Mouse (Mus musculus): ENCODE results near the gene Gng7.

Gng7 gene

DNA sequence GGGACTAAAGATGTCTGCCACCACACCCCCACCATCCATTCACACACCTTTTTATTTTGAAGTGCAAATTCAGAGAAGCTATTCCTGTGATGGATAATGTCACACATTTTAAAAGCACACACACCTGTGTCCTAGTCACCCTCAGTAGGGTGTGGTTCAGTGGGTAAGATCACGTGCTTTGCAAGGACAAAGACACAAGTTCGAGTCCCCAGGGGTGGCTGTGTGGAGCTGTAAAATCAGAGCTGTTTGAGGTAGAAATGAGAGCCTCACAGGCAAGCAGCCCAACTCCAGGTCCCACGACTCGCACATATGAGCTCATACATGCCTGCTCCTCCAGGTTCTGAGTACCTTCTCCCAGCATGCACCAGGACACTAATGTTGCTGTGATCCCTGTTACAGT, 46.6 kb downstream of the Gng7 start:
- no peak for DNase-seq (ENCODE audit: low read depth, low spot score)

DNA sequence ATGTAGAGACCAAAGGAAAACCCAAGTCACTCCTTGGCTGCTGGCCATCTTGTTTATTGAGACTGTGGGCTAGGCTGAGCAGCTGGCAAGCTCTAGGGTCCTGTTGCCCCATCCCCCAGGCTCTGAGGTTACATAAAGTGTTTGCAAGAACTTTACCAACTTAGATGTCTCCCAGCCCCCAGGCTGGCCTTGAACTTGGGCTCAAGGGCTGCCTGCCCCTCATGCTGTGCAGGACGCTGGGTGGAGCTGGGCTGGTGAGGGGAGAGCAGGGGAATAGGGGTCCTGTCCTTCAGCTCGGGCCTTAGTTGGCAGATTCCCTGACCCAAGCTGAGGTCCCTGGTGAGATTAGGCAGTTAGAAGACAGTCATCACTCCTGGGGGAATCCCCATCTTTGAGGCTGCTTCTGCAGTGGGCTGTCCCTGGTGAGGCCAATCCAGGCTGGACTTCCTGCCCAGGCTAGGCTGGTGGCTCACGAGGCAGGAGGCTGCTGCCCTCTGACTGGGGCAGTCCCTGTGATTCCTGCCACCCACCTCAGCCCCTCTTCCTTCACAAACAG, 47.6 kb downstream of the Gng7 start:
- DNase-seq (ENCODE audit: low read depth, low spot score) = no peak

DNA sequence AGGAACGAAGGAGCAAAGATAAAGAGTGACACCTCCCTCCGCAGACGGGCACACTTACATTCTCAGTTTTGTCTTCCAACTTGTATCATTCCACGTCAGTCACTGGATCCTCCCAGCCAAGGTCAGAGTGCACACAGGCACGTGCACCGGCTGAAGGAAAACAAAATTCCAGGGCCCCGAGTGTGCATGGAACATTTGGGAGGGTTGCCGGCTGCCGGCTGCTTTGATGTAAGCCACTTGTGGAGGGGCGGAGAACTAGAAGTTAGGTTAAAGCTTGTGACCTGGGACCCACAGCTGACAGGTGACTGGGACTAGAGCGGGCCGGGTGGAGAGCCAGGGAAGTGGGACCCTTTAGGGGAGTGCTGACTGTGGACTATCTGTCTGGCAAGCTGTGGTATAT, 48.4 kb downstream of the Gng7 start:
- no peak for DNase-seq (ENCODE audit: low read depth, low spot score)

DNA sequence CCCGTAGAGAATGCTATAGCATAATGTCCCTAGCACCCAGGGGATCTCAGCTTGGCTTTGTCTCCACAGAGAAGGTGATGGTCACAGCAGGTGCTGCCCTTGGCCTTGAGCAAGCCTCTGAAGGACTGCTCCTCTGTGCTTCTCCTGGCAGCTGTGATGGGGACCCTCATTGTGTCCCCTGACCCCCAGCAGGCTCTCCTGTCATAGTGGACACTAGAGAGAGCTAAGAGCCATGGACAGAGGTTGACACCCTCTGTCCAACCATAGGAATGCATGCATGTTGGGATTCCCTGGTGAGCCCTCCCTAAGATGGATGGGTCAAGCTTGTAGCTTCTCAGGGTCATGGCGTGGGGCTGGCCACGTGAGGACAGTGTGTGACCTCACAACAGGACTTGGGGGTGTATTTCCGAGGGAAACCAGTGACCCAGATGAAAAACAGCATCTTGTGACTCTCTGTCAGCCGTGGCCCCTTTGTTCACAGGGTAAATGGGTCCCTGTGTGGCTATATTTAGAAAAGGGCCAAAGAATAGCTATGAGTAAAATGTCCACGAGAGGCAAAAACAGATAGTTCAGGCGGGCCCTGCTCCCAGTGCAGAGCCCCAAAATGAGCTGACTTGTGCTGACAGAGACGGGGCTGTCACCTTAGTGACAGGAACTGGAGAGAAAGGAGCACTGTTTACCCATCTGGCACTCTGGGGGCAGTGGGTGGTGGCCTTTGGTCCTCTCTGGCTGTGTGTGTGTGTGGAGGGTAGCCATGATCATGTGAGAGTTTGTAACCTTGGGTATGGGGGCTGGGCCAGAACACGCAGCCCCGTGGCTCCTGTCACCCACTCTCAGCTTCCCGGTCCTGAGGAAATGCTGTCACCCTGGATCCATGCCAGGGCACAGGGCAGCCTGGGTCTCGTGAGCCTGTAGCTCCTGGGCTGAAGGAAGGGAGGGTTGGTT, 51.4 kb downstream of the Gng7 start:
- no peak for DNase-seq (ENCODE audit: low read depth, low spot score)

DNA sequence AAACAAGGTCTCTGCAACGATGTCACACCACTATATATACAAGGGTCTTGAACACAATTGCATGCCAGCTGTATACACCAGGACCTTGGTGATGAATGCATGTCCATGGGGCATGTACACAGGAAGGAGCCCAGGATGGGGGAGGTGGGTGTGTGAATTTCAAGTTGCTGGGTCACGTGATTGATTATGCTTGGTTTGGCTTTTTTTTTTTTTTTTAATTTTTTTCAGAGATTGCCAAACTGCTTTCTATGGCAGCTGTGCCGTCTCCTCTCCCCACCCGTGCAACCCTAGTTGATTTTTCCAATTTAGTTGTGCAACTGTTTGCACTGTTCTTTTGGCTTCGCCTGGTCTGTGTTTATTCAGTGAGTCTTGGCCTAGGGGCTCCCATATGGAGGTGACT, 52.2 kb downstream of the Gng7 start:
- DNase-seq (ENCODE audit: low read depth, low spot score) = no peak

DNA sequence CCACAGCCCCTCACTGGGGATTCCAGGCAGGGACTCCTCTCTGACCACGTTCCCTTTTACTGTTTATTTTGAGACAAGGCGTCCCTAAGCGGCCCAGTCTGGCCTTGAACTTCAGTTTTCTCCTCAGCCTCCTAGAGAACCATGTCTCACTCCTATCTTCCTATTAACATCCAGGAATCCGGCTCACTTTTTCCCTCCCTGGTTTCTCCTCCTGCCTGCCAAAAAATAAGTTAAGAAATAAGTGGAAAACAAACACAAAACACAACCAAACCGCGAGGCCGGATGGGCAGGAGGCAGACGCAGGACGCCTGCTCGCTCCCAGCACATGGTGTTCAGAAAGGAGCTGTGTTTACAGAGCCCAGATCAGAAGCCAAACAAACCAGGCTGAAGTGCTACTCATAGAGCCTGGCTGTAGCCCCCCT, 52.7 kb downstream of the Gng7 start:
- no peak for DNase-seq (ENCODE audit: low read depth, low spot score)

DNA sequence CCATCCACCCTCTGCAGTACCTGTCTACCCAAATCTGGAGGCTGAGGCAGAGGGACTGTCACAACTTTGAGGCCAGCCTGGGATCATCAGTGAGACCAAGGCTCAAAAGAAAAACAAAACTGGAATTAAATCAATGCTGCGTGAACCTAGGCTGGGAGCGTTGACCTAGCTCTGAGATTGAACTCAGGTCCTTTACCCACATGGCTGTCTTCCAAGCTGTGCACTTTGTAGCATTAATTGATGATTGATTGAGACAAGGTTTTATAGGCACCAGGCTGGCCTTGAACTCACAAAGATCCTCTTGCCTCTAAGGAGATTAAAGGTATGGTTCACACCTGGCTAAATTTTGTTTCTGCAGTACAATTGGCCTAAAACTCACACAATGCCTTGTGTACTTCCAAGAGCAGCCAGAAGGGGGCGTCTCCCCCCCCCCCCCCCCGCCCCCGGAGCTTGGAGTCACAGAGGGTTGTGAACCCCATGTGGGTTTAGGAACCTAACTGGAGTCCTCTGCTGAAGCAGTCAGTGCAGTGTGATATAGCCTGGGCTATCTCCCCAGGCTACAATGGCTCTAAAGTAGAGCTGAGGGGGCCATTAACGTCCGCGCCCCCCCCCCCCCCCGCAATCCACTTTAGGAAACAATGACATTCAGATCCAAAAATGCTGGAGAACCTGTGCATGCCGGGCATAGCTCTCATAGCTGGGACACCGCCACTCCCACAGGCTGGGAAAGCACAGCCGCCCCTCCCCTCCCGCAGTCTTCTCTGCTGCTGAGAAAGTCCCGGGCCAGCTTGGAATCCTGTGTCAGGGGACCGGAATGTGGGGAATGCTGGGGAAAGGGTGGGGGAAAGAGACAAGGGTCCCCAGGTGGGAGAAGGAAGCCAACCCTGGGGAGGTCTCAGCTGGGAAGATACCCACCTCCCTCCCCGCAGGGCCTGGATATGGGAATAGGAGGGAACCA, 53.9 kb downstream of the Gng7 start:
- no peak for DNase-seq (ENCODE audit: low read depth, low spot score)

DNA sequence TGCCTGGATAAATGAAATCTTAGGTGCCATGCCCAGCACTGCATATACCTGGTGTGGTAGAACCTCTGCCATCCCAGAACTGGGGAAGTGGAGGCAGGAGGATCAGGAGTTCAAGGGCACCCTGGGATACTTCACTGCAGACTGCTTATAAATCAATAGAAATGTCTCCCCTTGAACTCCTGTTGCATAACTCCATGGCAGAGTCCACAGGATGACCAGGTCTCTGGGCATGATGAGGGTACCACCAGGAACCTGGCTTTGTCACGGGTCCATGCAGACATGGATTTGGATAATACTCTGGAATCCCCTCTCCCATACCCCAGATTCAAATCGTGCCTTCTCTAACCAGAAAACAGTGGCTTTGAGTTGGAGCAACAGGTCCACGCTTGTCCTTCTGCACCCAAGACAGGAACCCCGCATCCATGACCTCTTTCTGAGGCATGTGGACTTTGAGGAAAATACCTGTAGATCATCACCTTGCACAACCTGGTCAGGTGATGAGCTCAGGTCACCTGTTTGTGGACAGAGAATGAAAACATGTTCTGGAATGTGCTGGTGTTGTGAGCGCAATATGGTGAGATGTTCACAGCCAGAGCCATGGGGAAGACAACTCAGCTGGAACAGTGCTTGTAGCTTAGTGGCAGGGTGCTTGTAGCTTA, 55.6 kb downstream of the Gng7 start:
- no peak for DNase-seq (ENCODE audit: low read depth, low spot score)

DNA sequence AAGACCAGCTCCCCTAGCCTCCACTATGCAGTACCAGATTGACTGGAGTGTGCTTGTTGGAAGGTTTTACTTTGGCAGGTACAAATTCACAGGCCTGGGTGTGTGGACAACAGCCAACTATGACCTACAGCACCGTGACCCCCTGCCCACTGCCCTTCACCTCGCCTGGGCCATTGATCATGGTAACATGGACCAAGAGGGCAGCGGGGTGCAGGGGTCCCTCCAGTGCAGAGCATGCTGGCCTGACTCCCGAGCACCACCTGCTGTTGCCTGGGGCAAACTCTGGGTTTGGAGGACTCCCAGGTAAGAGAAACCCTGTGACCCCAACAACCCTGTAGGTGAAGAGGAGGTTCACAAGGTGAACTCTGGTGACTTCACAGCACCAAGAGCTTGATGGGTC, 57.0 kb downstream of the Gng7 start:
- DNase-seq (ENCODE audit: low read depth, low spot score) = no peak

DNA sequence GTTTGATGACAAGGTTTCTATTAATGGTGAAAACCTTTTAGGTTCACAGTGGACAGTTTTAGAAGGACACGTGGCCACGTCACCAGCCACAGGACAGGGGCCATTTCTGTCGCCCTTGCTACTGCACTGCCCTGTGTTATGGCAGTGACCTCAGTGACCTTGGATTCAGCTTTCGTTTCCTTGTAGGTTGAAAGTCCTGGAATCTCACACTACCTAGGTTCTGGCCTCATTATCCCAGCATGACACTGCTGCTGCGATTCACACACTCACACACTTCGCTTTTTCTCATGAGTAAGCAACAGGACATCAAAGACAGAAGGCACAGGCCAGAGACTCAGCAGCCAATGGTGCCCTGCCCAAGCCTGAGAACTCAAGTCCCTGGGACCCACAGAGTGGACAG, 57.8 kb downstream of the Gng7 start:
- DNase-seq (ENCODE audit: low read depth, low spot score) = no peak

DNA sequence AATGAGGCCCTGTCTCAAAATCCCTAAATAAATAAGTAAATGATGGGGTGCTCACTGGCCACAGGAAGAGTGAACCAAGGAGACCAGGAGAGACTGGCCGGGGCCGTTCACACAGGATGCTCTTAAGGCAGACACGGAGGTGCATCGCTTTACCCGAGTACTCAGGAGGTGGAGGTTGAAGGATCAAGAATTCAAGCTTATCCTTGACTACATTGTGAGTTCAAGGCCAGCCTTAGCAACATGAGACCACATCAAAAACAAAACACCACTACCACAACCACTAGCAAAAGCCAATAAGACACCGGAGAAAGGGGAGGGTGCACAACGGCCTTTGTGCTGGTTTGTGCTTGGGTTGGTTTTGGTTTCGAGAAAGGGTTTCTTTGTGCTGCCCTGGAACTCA, 58.4 kb downstream of the Gng7 start:
- DNase-seq (ENCODE audit: low read depth, low spot score) = no peak

DNA sequence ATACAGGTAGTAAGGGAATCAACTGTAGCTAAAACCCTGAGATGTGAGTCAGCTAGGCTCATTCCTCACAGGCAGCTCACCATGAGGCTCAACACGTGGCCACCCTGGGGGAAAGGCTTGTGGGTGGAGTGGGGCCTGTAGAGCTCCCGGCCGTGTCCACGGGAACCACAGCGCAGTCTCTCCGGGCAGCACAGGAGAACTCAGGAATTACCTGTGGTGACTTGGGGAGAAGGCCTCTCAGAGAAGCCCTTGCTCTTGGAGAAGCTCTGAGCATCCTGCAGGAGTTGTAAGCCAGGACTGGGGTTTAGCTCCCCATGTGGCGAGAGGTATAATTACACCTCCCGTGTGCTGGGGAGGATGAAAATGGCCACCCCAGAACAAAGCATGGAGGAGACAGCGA, 59.2 kb downstream of the Gng7 start:
- peak; percentile 63 for DNase-seq (ENCODE audit: low read depth, low spot score)

DNA sequence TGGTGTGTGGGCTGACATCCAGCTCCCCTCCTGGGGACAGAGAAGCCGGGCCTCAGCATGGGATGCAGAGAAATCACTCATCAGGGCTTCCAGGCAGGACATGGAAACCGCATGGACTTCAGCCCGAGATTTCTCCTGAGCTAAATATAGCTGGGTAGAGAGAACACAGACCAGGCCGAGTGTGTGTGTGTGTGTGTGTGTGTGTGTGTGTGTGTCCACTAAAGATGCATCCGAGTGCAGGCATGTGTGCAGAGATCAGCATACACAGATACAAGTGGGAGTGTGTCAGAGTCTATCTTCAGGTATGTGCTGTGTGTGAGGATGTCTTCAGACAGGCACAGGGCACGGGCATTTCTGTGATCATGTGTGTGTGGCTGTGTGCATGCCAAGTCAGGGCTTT, 59.9 kb downstream of the Gng7 start:
- no peak for DNase-seq (ENCODE audit: low read depth, low spot score)

DNA sequence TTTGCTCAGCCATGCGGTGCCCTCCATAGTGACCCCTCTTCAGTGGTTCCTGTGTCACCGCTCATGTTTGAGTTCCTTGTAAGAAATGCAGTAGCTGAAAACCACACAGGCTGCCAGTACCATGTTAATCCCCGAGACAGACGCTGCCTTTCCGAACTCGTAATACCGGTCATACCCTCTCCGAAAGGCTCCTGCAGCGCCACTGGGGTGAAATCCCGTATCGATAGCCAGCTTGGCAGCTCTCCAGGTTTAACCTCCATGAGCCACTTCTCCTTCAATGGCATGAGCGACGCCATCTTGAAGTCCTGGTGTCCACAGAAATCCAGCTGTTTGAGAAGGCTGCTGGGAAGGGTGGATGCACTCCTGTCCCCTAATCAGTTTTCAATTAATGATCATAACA, 60.3 kb downstream of the Gng7 start:
- DNase-seq (ENCODE audit: low read depth, low spot score) = no peak

DNA sequence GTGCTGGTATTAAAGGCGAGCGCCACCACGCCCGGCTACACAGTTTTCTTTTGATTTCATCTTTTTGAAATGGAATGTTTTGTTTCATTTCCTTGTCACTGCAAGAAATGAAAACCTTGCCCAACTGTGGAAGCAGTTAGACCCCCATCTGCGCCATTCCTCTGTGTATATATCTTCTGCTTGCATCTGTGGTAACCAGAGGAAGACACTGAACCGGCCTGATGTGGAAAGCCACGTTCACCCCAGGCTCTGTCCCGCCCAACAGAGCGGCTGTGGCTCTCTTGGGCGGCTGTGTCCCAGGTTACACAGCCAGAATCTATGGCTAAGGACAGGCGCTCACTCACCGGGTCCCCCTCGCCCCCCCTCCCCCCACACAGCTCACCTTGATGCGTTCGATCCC, 62.3 kb downstream of the Gng7 start:
- no peak for DNase-seq (ENCODE audit: low read depth, low spot score)

DNA sequence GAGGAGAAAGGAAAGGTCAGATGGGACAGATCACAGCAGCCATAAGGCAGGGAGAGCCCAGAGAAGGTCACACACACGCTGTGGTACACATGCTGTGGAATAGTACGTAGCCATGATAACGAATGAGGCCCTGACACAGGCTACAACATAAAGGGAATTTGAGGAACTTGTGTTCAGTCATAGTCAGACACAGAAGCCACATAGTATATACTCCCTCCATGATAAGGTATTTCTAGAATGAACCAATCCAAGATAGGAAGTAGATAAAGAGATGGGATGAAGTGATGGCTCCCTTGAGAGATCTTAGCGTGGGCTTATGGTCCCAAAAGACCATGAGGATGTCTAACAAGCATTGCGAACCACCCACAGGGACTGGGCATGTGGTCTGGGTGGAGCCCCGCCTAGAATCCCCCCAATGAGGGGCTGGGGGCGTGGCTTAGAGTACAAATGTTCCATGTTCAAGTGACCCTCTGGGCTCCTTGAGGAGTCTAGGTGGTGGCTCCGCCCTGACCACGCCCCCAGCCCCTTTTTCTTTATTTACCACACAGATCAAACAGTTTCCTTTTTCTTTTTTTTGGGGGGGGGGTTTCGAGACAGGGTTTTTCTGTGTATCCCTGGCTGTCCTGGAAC, 62.9 kb downstream of the Gng7 start:
- no peak for DNase-seq (ENCODE audit: low read depth, low spot score)

DNA sequence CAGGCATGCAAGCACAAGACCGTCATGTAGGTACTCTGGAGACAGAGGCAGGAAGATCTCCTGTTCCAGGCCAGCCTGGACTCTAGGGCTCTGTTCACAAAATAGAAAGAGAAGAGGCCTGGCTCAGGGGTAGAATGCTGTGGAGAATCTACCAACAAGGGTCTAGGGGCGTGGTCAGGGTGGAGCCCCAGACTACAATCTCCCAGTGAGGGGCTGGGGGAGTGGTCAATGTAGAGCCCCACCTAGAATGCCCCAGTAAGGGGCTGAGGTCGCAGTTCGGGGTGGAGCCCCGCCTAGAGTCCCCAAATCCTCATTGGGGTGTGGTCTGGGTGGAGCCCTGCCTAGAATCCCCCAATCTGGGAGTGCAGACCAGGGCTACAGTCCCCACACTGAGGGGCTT, 64.4 kb downstream of the Gng7 start:
- no peak for DNase-seq (ENCODE audit: low read depth, low spot score)

DNA sequence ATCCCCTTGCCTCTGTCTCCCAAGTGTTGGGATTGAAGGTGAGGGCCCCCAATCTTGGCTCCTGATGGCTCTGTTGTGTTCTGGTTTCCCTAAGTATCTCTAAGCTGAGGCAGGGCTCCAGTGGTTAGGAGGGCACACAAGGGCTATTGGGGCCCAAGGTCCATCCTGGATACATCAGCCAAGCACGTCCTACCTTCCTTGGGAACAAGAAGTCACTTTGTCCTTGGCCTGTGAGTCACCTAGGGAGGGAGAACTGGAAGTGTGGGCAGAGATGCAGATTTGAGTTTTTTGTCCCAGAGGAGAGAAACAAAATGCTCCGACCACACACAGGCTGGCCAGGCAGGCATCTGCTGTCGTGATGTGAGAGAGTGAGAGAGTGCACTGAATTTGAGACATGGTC, 65.7 kb downstream of the Gng7 start:
- DNase-seq (ENCODE audit: low read depth, low spot score) = no peak

DNA sequence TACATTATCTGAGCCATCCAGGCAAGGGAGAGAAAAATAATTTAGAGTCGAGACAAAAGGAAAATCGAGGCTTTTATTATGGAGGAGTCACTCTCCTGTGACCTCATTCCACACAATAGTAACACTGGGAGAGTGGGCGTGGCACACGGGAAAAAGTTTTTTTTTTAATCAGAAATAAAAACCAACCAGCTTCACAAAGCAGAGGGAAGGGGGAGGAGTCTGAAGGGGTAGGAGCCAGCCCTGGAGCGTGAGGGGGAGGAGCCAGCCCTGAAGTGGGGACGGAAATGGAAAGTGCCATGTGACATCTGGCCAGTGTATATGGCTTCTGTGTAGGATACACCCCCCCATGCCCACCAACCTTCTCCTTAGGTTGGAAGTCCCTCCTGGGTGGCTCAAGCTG, 66.2 kb downstream of the Gng7 start:
- DNase-seq (ENCODE audit: low read depth, low spot score) = no peak

DNA sequence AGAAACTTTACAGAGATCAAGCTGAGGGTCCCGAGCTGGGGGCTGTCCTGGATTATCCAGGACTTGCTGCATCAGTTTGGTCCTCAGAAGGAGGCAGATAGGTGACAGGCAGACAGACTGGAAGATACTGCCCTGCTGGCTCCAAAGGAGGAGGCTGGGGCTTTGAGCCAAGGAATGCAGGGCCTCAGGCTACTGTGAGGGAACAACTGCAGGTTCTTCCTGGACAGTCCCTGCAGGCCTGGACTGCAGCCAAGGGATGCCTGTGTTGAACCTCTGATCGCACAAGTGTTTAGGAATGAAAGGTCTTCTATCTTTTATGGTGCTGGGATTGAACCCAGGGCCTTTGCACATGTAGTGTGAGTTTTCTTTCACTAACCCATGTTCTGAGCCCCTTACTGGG, 66.9 kb downstream of the Gng7 start:
- DNase-seq (ENCODE audit: low read depth, low spot score) = no peak

DNA sequence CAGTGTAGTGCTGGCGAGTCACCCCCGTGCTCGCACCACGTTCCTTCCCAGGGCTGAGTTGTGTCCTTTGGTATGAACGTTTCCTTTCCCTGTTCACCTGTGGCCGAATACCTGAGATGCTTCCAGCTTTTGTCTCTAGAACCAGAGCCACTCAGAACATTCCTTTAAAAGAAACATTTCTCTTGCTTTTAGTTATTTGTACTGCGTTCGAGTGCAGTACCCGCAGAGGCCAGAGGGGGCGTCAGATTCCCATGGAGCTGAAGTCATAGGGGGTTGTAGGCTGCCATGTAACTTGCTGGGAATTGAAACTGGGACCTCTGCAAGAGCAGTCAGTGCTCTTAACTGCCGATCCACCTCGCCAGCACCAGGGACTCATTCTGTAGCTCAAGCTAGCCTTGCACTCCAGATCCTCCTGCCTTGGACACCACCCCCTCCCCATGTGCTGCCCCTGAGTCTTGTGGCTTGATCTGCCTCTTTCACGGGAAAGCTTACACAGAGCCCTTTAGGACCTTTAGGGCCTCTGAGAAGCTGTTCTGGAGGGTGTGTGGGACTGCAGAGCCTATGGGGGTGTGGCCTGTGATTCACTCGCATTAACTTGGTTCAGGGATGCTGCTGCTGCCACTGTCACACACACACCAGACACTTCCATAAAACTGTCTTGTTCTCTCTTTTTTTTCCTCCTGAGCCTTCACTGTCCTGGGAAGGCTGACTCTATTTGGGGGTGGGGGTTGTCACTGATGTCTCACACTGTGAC, 67.9 kb downstream of the Gng7 start:
- DNase-seq (ENCODE audit: low read depth, low spot score) = no peak
